Mouse (Mus musculus): ENCODE measurements around the gene Pet117.
"Not testable (repeated sequence)": the region's sequence is repeated elsewhere in the genome, so short reads cannot be mapped to it uniquely, and the experiment has no call there.

Pet117 gene

DNA sequence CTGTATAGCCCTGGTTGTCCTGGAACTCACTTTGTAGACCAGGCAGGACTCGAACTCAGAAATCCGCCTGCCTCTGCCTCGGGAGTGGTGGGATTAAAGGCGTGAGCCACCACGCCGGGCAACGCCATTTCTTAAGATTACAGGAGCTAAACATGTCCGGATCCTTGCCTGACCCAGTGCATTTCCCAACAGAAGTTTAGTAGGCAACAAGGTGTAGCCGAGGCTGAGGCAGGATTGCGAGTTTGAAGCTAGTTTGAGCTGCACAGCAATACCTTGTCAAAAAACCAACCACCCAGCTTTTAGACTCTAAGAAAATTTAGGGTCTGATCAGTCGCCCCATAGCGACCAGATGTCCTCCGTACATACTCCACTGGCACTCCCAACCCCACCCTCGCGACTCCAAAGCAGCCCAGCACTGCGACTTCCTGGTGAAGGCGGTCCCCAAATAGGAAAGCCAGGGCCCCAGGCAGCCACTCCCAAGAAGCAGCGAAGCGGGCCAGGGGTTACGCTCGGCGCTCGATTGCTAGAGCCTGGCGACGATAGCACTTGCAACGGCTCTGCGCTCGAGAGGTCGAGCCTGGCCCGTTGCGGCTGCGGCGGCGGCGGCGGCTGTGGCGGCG lies at the start of gene Pet117, which contains the start of gene Kat14:
Gene Pet117 (plus strand): TSS at position 597 of the 620 bp plus-strand sequence.
Gene Kat14 (plus strand): TSS at position 584 of the 620 bp plus-strand sequence.
- DNase-seq (ENCODE audit: low read depth) = peak; percentile 93

DNA sequence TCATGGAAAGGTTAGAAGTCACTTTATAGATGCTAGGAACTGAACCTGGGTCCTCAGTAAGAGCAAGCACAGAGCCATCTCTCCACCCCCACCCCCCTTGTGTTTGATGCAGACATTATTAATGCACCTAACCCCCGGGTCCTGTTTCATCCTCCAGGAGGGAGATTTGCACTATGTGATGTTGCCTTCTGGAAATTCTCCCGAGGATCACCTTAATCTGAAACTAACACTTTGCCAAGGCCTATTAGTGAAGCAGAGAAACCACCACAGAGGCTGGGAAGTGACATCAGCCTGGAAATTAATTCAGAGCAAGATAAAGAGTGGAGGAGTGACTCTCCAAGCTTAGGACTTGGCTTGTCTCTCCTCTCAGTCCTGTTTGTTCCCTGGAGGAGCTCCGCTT lies 44.6 kb upstream of the Pet117 start:
- no peak for DNase-seq (ENCODE audit: low read depth)

DNA sequence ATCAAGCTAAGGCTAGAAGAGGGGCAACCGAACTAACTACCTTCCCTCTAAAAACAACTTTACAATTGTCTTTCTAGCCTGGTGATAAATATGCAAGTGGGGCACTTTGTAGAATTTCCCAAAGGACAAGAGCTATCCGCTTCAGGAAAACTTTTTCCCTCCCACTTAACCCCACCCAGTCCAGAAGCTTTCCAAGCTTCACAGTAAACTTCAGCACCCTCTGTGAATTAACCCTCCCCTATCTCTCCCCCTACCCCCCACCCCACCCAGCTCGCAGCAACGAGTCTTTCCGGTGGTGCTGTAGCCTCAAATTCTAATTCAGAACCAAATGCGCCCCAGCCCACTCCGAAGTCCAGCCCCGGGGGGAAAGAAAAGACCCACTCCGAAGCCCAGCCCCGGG lies 39.3 kb upstream of the Pet117 start:
- no peak for DNase-seq (ENCODE audit: low read depth)

DNA sequence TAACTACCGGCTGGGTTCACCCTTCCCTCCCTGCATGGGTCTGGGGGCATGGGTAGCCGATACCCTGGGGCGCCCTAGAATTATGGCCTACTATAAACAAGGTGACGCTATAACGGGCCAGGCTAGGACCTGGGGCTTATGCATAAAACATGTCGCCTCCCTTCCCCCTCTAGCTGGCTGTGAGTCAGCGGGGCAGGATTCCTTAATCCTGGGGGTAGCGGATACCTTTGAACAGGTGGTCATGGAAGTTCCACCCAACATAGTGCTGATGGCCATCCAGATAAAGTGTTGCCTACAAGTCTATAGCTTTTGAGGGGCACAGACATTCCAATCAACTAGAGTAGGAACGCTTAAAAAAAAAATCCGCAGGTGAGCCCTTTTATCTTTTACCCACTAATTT lies 38.9 kb upstream of the Pet117 start:
- DNase-seq (ENCODE audit: low read depth) = no peak

DNA sequence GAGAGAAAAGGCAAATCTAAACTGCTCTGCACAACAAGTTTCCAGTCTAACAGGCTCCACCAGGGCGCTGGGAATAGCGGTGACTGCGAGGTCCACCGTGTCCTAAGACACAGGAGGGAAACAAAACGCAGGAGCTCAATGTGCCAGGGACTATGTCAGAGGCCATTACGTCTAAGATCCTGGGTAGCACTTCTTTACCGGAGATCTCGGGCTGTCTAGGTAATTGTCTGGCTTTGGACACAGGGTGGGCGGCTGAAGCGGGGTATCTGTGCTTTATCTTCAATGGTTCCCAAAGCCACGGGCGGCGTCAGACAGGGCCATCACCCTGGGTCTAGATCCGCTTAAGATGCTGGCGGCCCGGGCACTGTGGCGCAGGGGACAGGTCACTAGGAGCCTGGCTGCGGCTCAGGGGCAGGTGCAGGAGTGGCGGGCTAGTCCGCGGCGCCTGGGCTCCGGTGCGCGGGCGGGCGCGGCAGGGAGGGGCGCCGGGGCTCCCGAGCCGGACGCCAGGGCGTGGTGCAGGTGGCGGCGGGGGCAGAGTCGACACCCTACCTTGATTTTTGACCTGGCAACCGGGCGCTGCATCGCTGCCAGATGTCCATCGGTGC lies 38.3 kb upstream of the Pet117 start:
- no peak for DNase-seq (ENCODE audit: low read depth)

DNA sequence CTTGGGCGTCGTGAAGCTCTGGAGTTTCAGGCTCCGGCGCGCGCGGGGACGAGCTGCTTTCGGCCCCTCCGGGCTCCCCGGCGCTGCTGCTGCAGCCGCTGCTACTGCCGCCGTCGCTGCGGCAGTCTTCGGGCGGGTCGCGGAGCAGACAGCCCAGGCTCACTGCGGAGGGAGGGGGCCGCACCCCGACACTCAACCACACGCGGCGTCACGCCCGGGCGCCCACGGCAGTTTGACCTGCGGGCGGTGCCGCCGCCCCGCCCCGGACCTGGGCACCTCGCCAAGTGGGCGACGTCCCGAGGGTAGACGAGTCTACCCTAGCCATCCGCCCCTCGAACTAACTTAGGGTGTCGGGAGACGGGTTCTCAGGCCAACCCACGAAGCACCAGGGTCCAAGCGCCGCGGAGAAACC lies 37.8 kb upstream of the Pet117 start:
- DNase-seq (ENCODE audit: low read depth) = no peak

DNA sequence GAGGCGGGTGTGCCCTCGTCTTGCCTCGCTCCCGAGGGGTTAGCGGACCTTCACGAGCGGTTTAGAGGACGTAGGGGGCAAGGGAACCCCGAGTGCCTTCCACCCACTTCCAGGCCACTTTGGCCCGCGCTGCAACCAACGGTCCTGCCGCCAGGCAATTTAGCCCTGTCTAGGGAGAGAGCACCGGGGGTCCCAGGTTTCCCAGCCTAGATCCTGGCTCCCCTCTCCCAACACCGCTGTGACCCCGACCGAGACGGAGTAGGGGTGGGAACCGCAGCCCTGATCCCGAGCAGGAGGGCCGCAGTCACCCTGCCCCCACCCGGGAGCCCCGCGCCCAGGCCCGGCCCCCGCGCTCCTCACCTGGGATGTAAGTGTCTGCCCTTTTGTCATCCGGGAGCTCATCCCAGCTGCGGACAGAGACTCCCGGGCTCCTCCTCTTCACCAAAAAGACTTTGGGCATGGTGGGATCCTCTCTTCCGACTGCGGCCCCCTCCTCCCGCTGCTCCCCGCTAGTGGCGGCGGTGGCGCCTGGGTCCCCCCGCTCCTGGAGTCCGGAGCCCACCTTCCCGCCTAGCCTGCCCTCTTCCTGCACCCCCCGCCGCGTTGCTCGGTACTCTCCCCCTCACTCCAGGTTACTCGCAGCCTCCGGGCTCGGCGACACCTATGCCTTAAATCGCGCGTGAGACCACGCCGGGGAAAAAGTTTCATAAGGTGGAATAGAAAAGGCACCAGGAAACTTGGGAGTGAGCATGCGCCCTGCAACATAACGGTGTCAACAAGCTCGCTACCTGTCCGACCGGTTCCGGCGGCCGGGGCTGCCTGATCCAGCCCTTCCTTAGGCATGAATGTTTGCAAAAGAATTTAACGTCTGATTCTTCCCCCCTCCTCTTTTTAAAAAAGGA lies 37.1 kb upstream of the Pet117 start, which contains the start of gene Ovol2:
Gene Ovol2 (minus strand): TSS at position 746 of the 902 bp plus-strand sequence.
- no peak for DNase-seq (ENCODE audit: low read depth)

DNA sequence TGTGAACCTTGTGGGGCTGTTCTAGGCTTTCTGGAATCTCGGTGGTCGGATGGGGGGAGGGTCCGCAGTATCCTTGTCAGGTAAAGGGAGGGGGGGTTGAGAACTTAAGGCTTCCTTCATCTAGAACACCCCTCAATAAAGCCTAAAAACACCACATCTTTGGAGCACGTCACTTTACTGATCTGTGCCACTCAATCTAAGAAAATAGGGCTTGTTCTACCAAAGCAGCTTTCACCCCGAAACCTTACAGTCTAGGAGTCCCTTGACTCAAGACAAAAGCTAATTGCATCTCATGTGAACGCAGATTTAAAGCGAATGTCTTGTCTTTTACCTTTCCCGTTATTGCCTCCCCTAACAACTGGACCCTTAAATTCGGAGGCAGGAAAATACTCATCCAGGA lies 36.3 kb upstream of the Pet117 start:
- no peak for DNase-seq (ENCODE audit: low read depth)

DNA sequence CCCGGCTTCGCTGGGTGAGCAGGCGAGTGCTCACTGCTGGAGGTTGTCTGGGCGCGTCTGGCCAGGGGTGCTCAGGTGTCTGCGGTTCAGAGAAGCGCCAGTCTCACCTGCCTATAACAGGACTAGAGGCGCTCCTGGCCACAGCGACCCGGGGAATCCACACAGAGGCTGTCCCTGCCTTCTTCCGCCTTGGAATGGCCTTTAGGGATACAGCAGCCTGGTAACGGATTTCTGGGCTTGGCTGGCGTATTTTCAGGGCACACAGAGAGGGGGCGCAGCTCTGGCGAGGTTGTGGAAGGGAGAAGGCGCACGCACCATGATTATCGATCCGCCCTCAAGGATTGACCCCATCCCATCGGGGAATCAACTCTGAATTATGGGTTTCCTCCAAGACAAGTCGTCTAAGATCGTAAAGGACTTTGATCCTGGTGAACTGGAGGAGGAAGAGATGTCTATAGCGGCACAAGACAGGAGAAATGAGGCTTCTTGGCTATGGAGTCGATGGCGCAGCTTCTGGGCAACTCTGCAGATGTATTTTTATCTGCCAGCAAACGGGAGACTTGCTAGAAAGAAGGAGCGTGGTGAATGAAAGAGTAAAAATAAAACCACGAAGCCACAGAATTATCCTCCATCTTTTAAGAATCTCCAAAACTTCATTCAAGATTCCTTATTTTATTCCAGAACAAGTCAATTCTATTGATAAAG lies 35.5 kb upstream of the Pet117 start:
- DNase-seq (ENCODE audit: low read depth) = no peak

DNA sequence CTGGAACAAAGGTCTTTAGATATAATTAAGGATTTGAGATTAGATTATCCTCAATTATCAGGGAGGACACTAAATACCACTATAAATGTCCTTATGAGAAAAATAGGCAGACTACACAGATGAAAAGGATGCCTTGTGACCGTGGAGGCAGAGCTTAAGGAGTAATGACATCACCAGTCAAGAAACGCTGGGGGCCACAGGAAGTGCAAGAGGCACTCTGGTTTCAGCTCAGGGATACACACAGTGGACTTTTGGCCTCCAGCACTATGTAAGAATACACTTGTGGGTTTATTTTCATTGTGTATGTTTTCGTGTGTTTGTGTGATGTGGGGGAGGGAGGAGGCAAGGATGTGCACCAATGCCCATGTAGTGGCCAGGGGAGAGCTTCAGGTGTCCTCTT lies 31.6 kb upstream of the Pet117 start:
- no peak for DNase-seq (ENCODE audit: low read depth)

DNA sequence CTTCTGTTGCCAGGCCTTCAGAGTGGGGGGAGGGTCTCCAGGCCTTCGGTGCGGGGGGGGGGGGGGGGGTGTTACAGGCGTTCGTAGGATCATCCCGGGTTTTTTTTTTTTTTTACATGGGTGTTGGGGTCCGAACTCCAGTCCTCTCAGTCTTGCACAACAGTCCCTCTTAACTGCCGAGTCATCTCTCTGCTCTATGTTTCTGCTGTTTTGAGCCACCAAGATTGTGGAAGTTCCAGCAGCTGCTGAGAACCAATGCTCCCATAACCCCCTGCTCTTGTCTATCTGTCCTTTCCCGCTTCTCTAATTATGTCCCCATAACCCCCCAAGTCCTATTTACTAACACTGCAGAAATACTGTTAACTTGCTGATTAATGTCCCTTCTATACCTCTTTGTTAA lies 31.1 kb upstream of the Pet117 start:
- DNase-seq (ENCODE audit: low read depth) = no peak

DNA sequence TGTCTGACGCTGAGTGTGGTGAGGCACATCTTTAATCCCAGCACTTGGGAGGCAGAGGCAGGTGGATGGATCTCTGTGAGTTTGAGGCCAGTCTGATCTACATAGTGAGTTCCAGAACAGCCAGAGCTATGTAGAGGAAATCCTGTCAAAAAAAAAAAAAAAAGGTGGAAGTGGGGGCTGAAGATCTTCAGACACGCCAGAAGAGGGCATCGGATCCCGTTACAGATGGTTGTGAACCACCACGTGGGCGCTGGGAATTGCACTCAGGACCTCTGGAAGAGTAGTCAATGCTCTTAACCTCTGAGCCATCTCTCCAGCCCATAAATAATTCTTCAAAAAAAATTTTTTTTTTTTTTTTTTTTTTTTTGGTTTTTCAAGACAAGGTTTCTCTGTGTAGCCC lies 30.6 kb upstream of the Pet117 start:
- not testable (repeated sequence) for DNase-seq (ENCODE audit: low read depth)

DNA sequence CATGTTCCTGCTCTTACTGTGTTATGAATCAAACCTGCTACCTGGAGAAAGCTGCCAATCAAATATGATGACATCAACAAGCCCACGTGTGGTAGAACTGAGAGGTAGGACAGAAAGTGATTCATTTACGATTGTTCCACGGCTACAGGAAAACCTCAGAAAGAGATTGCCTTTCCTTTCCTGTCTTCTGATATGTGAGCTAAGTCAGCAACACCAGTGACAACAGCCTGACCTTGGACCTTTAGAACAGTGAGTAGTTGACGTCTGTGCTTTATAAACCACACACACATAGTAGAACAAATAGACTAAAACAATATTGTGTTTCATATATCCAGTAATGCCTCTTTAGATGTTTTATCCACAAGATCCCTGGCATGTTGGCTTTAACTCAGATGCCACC lies 25.6 kb upstream of the Pet117 start:
- no peak for DNase-seq (ENCODE audit: low read depth)

DNA sequence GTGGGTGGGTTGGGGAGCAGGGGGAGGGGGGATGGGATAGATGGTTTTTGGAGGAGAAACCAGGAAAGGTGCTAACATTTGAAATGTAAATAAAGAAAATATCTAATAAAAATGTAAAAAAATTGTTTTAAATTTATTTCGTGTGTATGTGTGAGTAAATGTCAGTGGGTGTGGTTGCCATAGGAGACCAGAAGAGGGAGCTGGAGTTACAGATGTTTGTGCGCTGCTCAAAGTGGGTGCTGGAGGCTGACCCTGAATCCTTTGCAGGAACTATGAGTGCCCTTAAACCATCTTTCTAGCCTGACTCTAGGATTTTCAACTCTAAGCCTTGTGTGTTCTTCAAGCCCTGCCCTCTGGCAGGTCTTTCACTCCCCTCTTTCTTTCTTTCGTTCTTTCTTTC lies 20.3 kb upstream of the Pet117 start:
- no peak for DNase-seq (ENCODE audit: low read depth)

DNA sequence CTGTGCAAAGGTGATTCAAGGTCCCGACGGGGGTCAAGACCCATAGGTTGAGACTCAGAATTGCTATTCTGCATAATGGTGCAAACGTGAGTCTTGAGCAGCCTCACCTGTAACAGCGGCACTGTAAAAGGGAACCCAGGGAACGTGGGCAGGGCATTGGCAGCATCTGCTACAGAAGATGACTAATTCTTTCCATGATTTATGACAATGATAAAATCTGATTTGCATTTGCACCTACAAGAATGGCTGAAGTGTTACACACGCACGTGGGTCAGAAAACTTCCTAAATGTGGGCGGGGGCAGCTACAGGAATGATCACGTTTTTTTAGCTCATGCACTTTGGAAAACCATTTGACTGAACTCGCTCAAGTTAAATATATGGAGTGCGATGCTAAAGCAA lies 16.0 kb upstream of the Pet117 start:
- no peak for DNase-seq (ENCODE audit: low read depth)

DNA sequence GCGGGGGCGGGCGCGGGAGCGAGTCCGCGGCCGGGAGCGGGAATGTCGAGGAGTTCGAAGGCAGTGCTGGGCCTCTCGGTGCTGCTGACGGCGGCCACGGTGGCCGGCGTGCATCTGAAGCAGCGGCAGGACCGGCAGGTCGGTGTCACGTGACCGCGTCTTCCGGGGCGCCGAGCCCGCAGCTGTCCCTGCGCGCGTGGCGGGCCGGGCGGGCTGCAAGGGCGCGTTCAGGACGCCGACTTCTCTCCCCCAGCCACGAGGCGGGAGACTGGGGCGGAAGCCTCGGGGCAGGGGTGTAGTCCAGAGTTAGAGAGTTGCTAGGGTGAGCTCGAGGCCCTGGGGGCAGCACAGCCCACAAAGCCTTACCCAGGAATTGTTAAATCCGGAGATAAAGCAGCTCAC lies 225 bp downstream of the Pet117 start:
- peak; percentile 28 for DNase-seq (ENCODE audit: low read depth)

DNA sequence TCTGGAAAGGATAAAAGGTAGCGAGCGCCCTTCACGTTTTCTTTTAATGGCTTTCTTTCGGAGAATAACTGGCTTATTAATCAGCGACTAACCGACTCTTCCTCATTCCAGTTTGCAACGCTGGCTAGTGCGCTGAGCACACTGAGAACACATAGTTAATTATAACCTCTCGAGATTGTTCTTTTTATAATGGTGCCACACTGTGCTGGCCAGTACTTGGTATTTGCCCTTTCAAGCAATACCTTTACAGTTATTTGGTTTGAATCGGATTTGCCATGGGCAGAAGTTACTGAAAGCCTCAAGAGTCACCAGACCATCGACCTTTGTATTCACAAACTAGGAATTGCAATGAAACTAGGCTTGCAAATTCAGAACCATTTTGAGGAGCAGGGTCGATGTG lies 715 bp downstream of the Pet117 start:
- peak; percentile 23 for DNase-seq (ENCODE audit: low read depth)

DNA sequence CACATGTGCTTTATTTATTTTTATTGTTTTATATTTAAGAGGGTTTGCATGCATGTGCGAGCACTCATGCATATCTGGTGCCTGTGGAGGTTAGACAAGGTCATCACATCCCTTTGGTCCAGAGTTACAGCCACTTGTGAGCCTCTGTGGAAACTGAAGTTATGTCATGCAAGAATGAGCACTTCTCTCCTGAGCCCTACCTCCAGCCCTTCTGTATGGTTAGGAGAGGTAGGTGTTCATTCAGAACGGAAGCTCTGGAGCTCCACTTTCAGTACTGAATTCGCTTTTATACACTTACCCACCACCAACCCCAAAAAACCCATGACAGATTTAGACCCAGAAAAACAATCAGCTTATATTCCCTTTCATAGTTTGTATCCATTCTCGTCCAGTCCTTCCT lies 2.8 kb downstream of the Pet117 start:
- no peak for DNase-seq (ENCODE audit: low read depth)

DNA sequence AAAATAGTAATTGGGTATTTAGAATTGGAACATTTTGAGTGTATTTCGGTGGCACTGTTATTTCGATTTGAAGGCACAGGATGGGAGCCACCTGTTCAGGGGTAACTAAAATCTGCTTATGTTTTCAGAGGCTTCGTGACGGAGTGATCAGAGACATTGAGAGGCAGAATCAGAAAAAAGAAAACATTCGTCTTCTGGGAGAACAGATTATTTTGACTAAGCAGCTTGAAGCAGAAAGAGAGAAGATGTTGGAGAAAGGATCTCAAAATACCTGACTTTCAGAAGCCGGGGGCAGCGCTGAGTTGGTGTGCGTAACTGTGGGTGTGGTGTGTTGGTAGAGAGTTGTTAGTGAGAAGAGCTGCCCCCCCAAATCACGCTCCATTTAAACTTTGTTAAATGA lies 4.3 kb downstream of the Pet117 start:
- DNase-seq (ENCODE audit: low read depth) = no peak

DNA sequence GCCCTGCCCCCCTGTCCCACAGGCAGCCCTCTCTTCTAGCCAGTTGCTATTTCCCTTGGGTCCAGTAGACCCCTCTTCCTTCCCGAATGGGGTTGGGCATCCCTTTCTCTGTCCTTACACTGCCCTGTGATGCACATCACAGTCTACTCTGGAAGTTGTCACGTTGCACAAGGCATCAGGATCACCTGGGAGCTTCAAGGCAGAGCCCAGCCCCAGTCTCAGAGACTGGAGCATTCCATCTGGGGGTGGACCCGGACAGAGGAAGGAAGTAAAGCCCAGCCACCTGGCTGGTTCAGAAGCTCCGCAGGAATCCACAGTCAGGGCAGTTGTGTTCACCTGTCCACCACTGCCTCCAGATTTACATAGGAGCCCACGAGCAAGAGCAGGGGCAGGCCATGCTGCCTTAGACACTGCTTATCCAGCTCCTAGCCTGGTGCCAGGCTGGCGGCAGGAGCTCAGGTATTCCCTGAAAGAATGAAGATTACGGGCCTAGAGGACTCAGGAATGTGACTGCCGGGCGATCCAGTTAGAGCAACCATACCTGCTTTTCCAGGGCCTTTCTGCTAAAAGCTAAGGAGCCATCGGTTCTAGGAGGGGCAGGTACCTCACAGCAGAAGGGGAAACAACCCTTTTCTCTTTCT lies 6.4 kb downstream of the Pet117 start:
- DNase-seq (ENCODE audit: low read depth) = no peak

DNA sequence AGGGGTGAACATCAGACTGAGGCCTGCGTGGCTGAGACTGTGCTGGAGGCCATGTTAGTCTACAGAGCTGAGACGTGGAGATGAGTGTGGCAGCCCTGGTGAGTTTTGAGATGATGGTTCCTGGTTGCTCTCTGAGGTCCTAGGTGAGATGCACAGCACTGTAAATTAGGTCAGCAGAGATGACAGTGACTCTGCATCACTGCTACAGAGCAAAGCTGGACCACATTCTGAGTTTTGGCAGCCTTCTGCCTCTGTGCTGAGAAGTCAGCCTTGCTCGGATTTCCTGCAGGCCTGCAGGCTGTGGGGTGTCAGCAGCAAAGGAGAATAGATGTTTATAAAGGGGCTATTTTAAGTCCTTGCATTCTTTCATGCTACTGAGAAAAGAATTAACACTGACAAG lies 12.5 kb downstream of the Pet117 start:
- no peak for DNase-seq (ENCODE audit: low read depth)

DNA sequence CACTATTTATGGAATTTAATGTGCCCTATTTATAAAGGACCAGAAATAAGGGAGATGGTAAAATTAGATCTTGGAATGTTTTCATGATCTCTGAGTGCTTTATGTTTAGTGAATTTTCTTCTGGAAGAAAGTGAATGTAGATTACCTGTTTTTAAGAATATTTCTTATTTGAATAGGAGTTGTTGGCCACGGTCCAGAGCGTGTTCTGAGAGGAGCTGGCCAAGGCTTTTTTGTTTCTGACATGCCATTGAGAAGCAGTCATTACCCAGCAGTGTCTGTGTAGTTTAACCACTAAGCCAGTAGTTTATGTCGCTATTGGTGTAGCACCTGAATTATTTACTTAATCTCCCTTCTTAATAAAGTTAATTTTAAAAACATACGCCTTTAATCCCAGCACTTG lies 12.9 kb downstream of the Pet117 start:
- no peak for DNase-seq (ENCODE audit: low read depth)
